8 mouse cellular contexts compared by ENCODE assay signal in genomic region chr9:119937005-119937773, GRCm38 (mm10). TPM values are rescaled to one million over a fixed set of nuclear protein-coding genes. Genes with fewer than 3 reads are reported as not detected.
DNase-seq lines count a peak whose midpoint lies in the region; ATAC-seq and TF ChIP-seq lines count a peak whose summit lies in the region.

Gorasp1 (minus strand) TSS chr9:119937565.
Ttc21a (plus strand) TSS chr9:119937606.

- TF ChIP-seq CTCF in ES-Bruce4 (IDR thresholded peaks at IDR 0.05; ENCODE audit: low read depth, low read length): no peak
- TF ChIP-seq CTCF in liver, postnatal 0 days (IDR thresholded peaks at IDR 0.05; ENCODE audit: low read depth): no peak

- H3K9ac ChIP-seq in ES-Bruce4 (ENCODE audit: low read depth, poor library complexity, severe bottlenecking): peak within 1 kb of the TSS; percentile 64
- H3K9ac ChIP-seq in forebrain, embryonic 13.5 days: peak within 1 kb of the TSS; percentile 91
- H3K9ac ChIP-seq in liver, postnatal 0 days (replicated peaks): peak within 1 kb of the TSS; percentile 86
- H3K9ac ChIP-seq in neural tube, embryonic 14.5 days (replicated peaks; ENCODE audit: low read depth, low read length): peak within 1 kb of the TSS; percentile 74

- ATAC-seq in cerebellum, adult (ENCODE audit: insufficient number of reproducible peaks, low FRiP score, low TSS enrichment): peak; percentile 70
- peak; percentile 97 for ATAC-seq in forebrain, embryonic 13.5 days
- peak; percentile 87 for ATAC-seq in liver, postnatal 0 days
- ATAC-seq in neural tube, embryonic 14.5 days (ENCODE audit: low read depth): peak; percentile 96

- H3K27ac ChIP-seq in ES-Bruce4 (ENCODE audit: insufficient read depth, low read length): no peak within 1 kb of the TSS
- H3K27ac ChIP-seq in forebrain, embryonic 13.5 days: 0 out of 2 replicates have a peak within 1 kb of the TSS, but pooled peaks have one; percentile 48
- H3K27ac ChIP-seq in liver, postnatal 0 days (ENCODE audit: low read depth): peak within 1 kb of the TSS; percentile 84
- peak within 1 kb of the TSS; percentile 53; the same call in 1 of the 2 replicates for H3K27ac ChIP-seq in neural tube, embryonic 14.5 days (ENCODE audit: low read depth, low read length)

- WGBS in forebrain, embryonic 13.5 days: 1% methylated on average over 40 of the region's 40 CpGs
- 3% methylated on average over 40 of the region's 40 CpGs for WGBS in large intestine, adult 2 months
- 1% methylated on average over 40 of the region's 40 CpGs for WGBS in liver, postnatal 0 days (ENCODE audit: insufficient replicate concordance)
- WGBS in neural tube, embryonic 14.5 days: 5% methylated on average over 40 of the region's 40 CpGs

- peak; percentile 53 for TF ChIP-seq POLR2A in ES-Bruce4 (IDR thresholded peaks at IDR 0.05; ENCODE audit: insufficient read depth, low read length)

- no peaks in the 10 kb centered on the region for H3K36me3 ChIP-seq in ES-Bruce4 (ENCODE audit: control insufficient read depth, insufficient read depth, low read length, poor library complexity, severe bottlenecking)
- peaks cover 8% of the 10 kb centered on the region for H3K36me3 ChIP-seq in forebrain, embryonic 13.5 days (ENCODE audit: poor library complexity, severe bottlenecking)
- 0 out of 2 replicates have a peak, but pooled peaks cover under 1% of the 10 kb centered on the region for H3K36me3 ChIP-seq in liver, postnatal 0 days (replicated peaks; ENCODE audit: insufficient read depth, low read length)
- 0 out of 2 replicates have a peak, but pooled peaks cover 1% of the 10 kb centered on the region for H3K36me3 ChIP-seq in neural tube, embryonic 14.5 days (ENCODE audit: control insufficient read depth, insufficient read depth, low read length)

- H3K4me1 ChIP-seq in ES-Bruce4 (ENCODE audit: control insufficient read depth, insufficient read depth, low read length): peaks cover 2% of the 10 kb centered on the region
- peaks cover 15% of the 10 kb centered on the region for H3K4me1 ChIP-seq in forebrain, embryonic 13.5 days
- H3K4me1 ChIP-seq in liver, postnatal 0 days (ENCODE audit: insufficient read depth): peaks cover 13% of the 10 kb centered on the region
- peaks cover 6% of the 10 kb centered on the region; the same call in 1 of the 2 replicates for H3K4me1 ChIP-seq in neural tube, embryonic 14.5 days (ENCODE audit: control insufficient read depth, insufficient read depth, low read length)

- peak within 1 kb of the TSS; percentile 85 for H3K4me3 ChIP-seq in ES-Bruce4 (ENCODE audit: low read depth, low read length)
- peak within 1 kb of the TSS; percentile 78 for H3K4me3 ChIP-seq in forebrain, embryonic 13.5 days
- H3K4me3 ChIP-seq in liver, postnatal 0 days (ENCODE audit: low read depth, low read length): peak within 1 kb of the TSS; percentile 69
- H3K4me3 ChIP-seq in neural tube, embryonic 14.5 days (ENCODE audit: low read depth, low read length): peak within 1 kb of the TSS; percentile 73

- H3K4me2 ChIP-seq in forebrain, embryonic 13.5 days: peak within 1 kb of the TSS; percentile 83
- H3K4me2 ChIP-seq in liver, postnatal 0 days (ENCODE audit: low read depth, low read length): peak within 1 kb of the TSS; percentile 94
- peak within 1 kb of the TSS; percentile 91 for H3K4me2 ChIP-seq in neural tube, embryonic 14.5 days (ENCODE audit: low read depth, low read length)

- DNase-seq in heart, postnatal 10 days: peak; percentile 96 to 98
- DNase-seq in large intestine, adult 2 months (ENCODE audit: low read depth, low spot score): peak; percentile 75
- peak; percentile 94 for DNase-seq in liver, postnatal 0 days
- DNase-seq in testis, postnatal 10 days (ENCODE audit: low spot score): peak; percentile 99

- no peaks in the 10 kb centered on the region for H3K9me3 ChIP-seq in ES-Bruce4 (replicated peaks; ENCODE audit: control insufficient read depth, insufficient read depth, low read length, poor library complexity, severe bottlenecking)
- H3K9me3 ChIP-seq in forebrain, embryonic 13.5 days (replicated peaks): no peaks in the 10 kb centered on the region
- no peaks in the 10 kb centered on the region for H3K9me3 ChIP-seq in liver, postnatal 0 days (ENCODE audit: low read length)
- H3K9me3 ChIP-seq in neural tube, embryonic 14.5 days (ENCODE audit: control insufficient read depth, low read length): no peaks in the 10 kb centered on the region

- H3K27me3 ChIP-seq in ES-Bruce4 (ENCODE audit: control insufficient read depth, insufficient read depth, low read length, poor library complexity, severe bottlenecking): no peaks in the 10 kb centered on the region
- no peaks in the 10 kb centered on the region for H3K27me3 ChIP-seq in forebrain, embryonic 13.5 days
- H3K27me3 ChIP-seq in liver, postnatal 0 days (ENCODE audit: insufficient read depth, low read length): no peaks in the 10 kb centered on the region
- no peaks in the 10 kb centered on the region for H3K27me3 ChIP-seq in neural tube, embryonic 14.5 days (ENCODE audit: control insufficient read depth, insufficient read depth, low read length)

- TF ChIP-seq EP300 in ES-Bruce4 (IDR thresholded peaks at IDR 0.05; ENCODE audit: insufficient read depth, low read depth, low read length): 0 out of 2 replicates have a peak, but pooled peaks have one; percentile 6
- no peak for TF ChIP-seq EP300 in liver, postnatal 0 days (IDR thresholded peaks at IDR 0.05; ENCODE audit: low read depth)

- intact Hi-C loops in heart, postnatal 10 days (cut with DNase I): loop anchor here (2.0 kb wide), 1 partner anchor 74 kb away; no protein-coding TSS in a partner anchor

RNA-seq across cellular contexts. Expression of gene Gorasp1, which starts in this region (rescaled TPM):
- 7.2 and 9.2 TPM in 2 replicates for polyA plus RNA-seq in ES-Bruce4 (2011; ENCODE audit: insufficient read depth, insufficient read length, low read depth, missing spikeins)
- 20.0 and 22.9 TPM in 2 replicates for polyA plus RNA-seq in forebrain, embryonic 13.5 days (2015; fragmentation: Nextera tagmentation; extraction: Ambion mirVana)
- total RNA-seq in heart, postnatal 10 days (2021): 10 to 100 TPM; 19.1 to 22.9 TPM
- polyA plus RNA-seq in large intestine, adult 2 months (2012; rRNA removed): 13.3 and 18.7 TPM in 2 replicates
- polyA plus RNA-seq in liver, postnatal 0 days (2015; fragmentation: Nextera tagmentation; extraction: Ambion mirVana): 6.8 and 8.8 TPM in 2 replicates
- polyA plus RNA-seq in neural tube, embryonic 14.5 days (2014; fragmentation: Nextera tagmentation; extraction: Ambion mirVana): 20.6 and 23.3 TPM in 2 replicates

RNA-seq across cellular contexts. Expression of gene Ttc21a, which starts in this region (rescaled TPM):
- 0.93 and 1.2 TPM in 2 replicates for polyA plus RNA-seq in ES-Bruce4 (2011; ENCODE audit: insufficient read depth, insufficient read length, low read depth, missing spikeins)
- 0.32 and 0.54 TPM in 2 replicates for polyA plus RNA-seq in forebrain, embryonic 13.5 days (2015; fragmentation: Nextera tagmentation; extraction: Ambion mirVana)
- total RNA-seq in heart, postnatal 10 days (2021): not detected
- polyA plus RNA-seq in large intestine, adult 2 months (2012; rRNA removed): 0.02 and 0.05 TPM in 2 replicates
- polyA plus RNA-seq in liver, postnatal 0 days (2015; fragmentation: Nextera tagmentation; extraction: Ambion mirVana): 0.09 and 0.22 TPM in 2 replicates
- 0.54 and 0.74 TPM in 2 replicates for polyA plus RNA-seq in neural tube, embryonic 14.5 days (2014; fragmentation: Nextera tagmentation; extraction: Ambion mirVana)
